Comparison of ENCODE assay signal across 15 mouse cellular contexts in genomic region chr9:87733732-87734131, GRCm38 (mm10). TPM values are rescaled to one million over a fixed set of nuclear protein-coding genes. Genes with fewer than 3 reads are reported as not detected.
DNase-seq lines count a peak whose midpoint lies in the region; ATAC-seq lines count a peak whose summit lies in the region.
"Had no signal": no experiment of that assay in that cellular context is flagged by ENCODE, and none has a peak within 500 bp of the region (broad histone marks: within the 10 kb centered on the region; RNA-seq: fewer than 3 reads in every experiment).

No protein-coding gene starts in this region.

- WGBS in heart, embryonic 11.5 days (ENCODE audit: insufficient replicate concordance): 4% methylated on average over 11 of the region's 11 CpGs
- under 1% methylated on average over 11 of the region's 11 CpGs for WGBS in intestine, embryonic 14.5 days
- 3% methylated on average over 11 of the region's 11 CpGs for WGBS in intestine, embryonic 15.5 days
- 3% methylated on average over 11 of the region's 11 CpGs for WGBS in embryonic facial prominence, embryonic 12.5 days
- WGBS in neural tube, embryonic 11.5 days: under 1% methylated on average over 11 of the region's 11 CpGs

- H3K9ac ChIP-seq in heart, embryonic 11.5 days (ENCODE audit: low read depth, low read length): no peak overlapping the region
- no peak overlapping the region for H3K9ac ChIP-seq in intestine, embryonic 14.5 days (ENCODE audit: low read length)
- no peak overlapping the region for H3K9ac ChIP-seq in intestine, embryonic 15.5 days
- no peak overlapping the region for H3K9ac ChIP-seq in embryonic facial prominence, embryonic 12.5 days
- H3K9ac ChIP-seq in neural tube, embryonic 11.5 days (ENCODE audit: low read length): no peak overlapping the region

- no peak for DNase-seq in heart, postnatal 14 days
- DNase-seq in intestine, embryonic 14.5 days (ENCODE audit: low spot score): peak; percentile 51
- peak; percentile 18 for DNase-seq in neural tube, embryonic 11.5 days (ENCODE audit: low spot score)
- DNase-seq in kidney, postnatal 25 days: no peak
- no peak for DNase-seq in spleen, postnatal 36 days (ENCODE audit: low spot score in 2 of 2)
- DNase-seq: cerebellum, postnatal 36 days; kidney, postnatal 14 days; left cerebral cortex, postnatal 4 days; lung, adult 18-20 months had no signal

- H3K4me2 ChIP-seq in heart, embryonic 11.5 days: peak overlapping the region; percentile 50
- no peak overlapping the region for H3K4me2 ChIP-seq in intestine, embryonic 14.5 days (ENCODE audit: low read length)
- no peak overlapping the region for H3K4me2 ChIP-seq in intestine, embryonic 15.5 days (replicated peaks)
- H3K4me2 ChIP-seq in embryonic facial prominence, embryonic 12.5 days (replicated peaks): 0 out of 2 replicates have a peak overlapping the region, but pooled peaks have one; percentile 4
- no peak overlapping the region for H3K4me2 ChIP-seq in neural tube, embryonic 11.5 days (ENCODE audit: low read depth)

- intact Hi-C loops in heart, postnatal 14 days (cut with DNase I): loop anchor here (10.0 kb wide), 2 partner anchors 241 to 309 kb away; no protein-coding TSS in a partner anchor

- 0 out of 2 replicates have a peak overlapping the region, but pooled peaks have one; percentile 4 for H3K4me3 ChIP-seq in heart, embryonic 11.5 days (ENCODE audit: low read depth, low read length)
- H3K4me3 ChIP-seq in intestine, embryonic 14.5 days (ENCODE audit: low read depth, low read length): no peak overlapping the region
- no peak overlapping the region for H3K4me3 ChIP-seq in intestine, embryonic 15.5 days (replicated peaks)
- no peak overlapping the region for H3K4me3 ChIP-seq in embryonic facial prominence, embryonic 12.5 days
- H3K4me3 ChIP-seq in neural tube, embryonic 11.5 days (ENCODE audit: low read depth, low read length): no peak overlapping the region

- H3K27me3 ChIP-seq in heart, embryonic 11.5 days (ENCODE audit: control insufficient read depth, insufficient read depth, low read length): peaks cover 60% of the 10 kb centered on the region
- H3K27me3 ChIP-seq in intestine, embryonic 14.5 days (replicated peaks; ENCODE audit: control insufficient read depth, insufficient read depth, low read length): peaks cover 98% of the 10 kb centered on the region
- H3K27me3 ChIP-seq in intestine, embryonic 15.5 days (replicated peaks): peaks cover 81% of the 10 kb centered on the region
- peaks cover 52% of the 10 kb centered on the region for H3K27me3 ChIP-seq in embryonic facial prominence, embryonic 12.5 days
- peaks cover 90% of the 10 kb centered on the region for H3K27me3 ChIP-seq in neural tube, embryonic 11.5 days (ENCODE audit: control insufficient read depth, insufficient read depth, low read length)

- H3K27ac ChIP-seq in heart, embryonic 11.5 days (ENCODE audit: low read depth, low read length): no peak overlapping the region
- no peak overlapping the region for H3K27ac ChIP-seq in intestine, embryonic 14.5 days (ENCODE audit: low read depth)
- H3K27ac ChIP-seq in intestine, embryonic 15.5 days: no peak overlapping the region
- no peak overlapping the region for H3K27ac ChIP-seq in embryonic facial prominence, embryonic 12.5 days
- H3K27ac ChIP-seq in neural tube, embryonic 11.5 days (ENCODE audit: low read depth, low read length): no peak overlapping the region
- H3K27ac ChIP-seq: macrophage had no signal

- H3K9me3 ChIP-seq in heart, embryonic 11.5 days (replicated peaks; ENCODE audit: control insufficient read depth, low read length): no peaks in the 10 kb centered on the region
- no peaks in the 10 kb centered on the region for H3K9me3 ChIP-seq in intestine, embryonic 14.5 days (ENCODE audit: control insufficient read depth, low read length)
- no peaks in the 10 kb centered on the region for H3K9me3 ChIP-seq in intestine, embryonic 15.5 days
- no peaks in the 10 kb centered on the region for H3K9me3 ChIP-seq in embryonic facial prominence, embryonic 12.5 days
- H3K9me3 ChIP-seq in neural tube, embryonic 11.5 days (ENCODE audit: control insufficient read depth, low read length): no peaks in the 10 kb centered on the region

- no peak for ATAC-seq in heart, embryonic 11.5 days (replicated peaks; ENCODE audit: insufficient number of reproducible peaks, low FRiP score, low TSS enrichment)
- no peak for ATAC-seq in intestine, embryonic 14.5 days (replicated peaks; ENCODE audit: low FRiP score, low TSS enrichment, low read depth)
- no peak for ATAC-seq in intestine, embryonic 15.5 days
- no peak for ATAC-seq in embryonic facial prominence, embryonic 12.5 days (ENCODE audit: insufficient number of reproducible peaks, insufficient read depth, low FRiP score, low TSS enrichment)
- ATAC-seq in neural tube, embryonic 11.5 days (ENCODE audit: insufficient read depth, low FRiP score, low TSS enrichment): no peak
- ATAC-seq: inflammation-experienced regulatory T-cells, adult 6 months had no signal

- H3K36me3 ChIP-seq in heart, embryonic 11.5 days (ENCODE audit: control insufficient read depth, insufficient read depth, low read length): no peaks in the 10 kb centered on the region
- no peaks in the 10 kb centered on the region for H3K36me3 ChIP-seq in intestine, embryonic 14.5 days (ENCODE audit: control insufficient read depth, insufficient read depth, low read length)
- no peaks in the 10 kb centered on the region for H3K36me3 ChIP-seq in intestine, embryonic 15.5 days
- no peaks in the 10 kb centered on the region for H3K36me3 ChIP-seq in embryonic facial prominence, embryonic 12.5 days
- H3K36me3 ChIP-seq in neural tube, embryonic 11.5 days (ENCODE audit: control insufficient read depth, insufficient read depth, low read length): no peaks in the 10 kb centered on the region

- H3K4me1 ChIP-seq in heart, embryonic 11.5 days (ENCODE audit: control insufficient read depth, insufficient read depth, low read length): peaks cover 2% of the 10 kb centered on the region; the same call in 1 of the 2 replicates
- H3K4me1 ChIP-seq in intestine, embryonic 14.5 days (replicated peaks; ENCODE audit: control insufficient read depth, insufficient read depth, low read length): peaks cover 16% of the 10 kb centered on the region
- peaks cover 17% of the 10 kb centered on the region for H3K4me1 ChIP-seq in intestine, embryonic 15.5 days (replicated peaks)
- peaks cover 11% of the 10 kb centered on the region for H3K4me1 ChIP-seq in embryonic facial prominence, embryonic 12.5 days
- H3K4me1 ChIP-seq in neural tube, embryonic 11.5 days (ENCODE audit: control insufficient read depth, insufficient read depth, low read length): peaks cover 9% of the 10 kb centered on the region

RNA-seq across cellular contexts. Expression of gene Tbx18, which starts 2.7 kb away (rescaled TPM):
- 15.9 and 16.7 TPM in 2 replicates for polyA plus RNA-seq in heart, embryonic 11.5 days (2014; fragmentation: Nextera tagmentation; extraction: Ambion mirVana)
- 1 to 10 TPM; 5.1 to 7.8 TPM for total RNA-seq in heart, postnatal 14 days (2021)
- 0.24 and 0.42 TPM in 2 replicates for polyA plus RNA-seq in intestine, embryonic 14.5 days (2014; fragmentation: Nextera tagmentation; extraction: Ambion mirVana)
- 0.36 and 0.38 TPM in 2 replicates for polyA plus RNA-seq in intestine, embryonic 15.5 days (2015; fragmentation: Nextera tagmentation; extraction: Ambion mirVana)
- polyA plus RNA-seq in embryonic facial prominence, embryonic 12.5 days (2016; fragmentation: Nextera tagmentation; extraction: Ambion mirVana): 8.8 and 10.0 TPM in 2 replicates
- polyA plus RNA-seq in neural tube, embryonic 11.5 days (2014; fragmentation: Nextera tagmentation; extraction: Ambion mirVana): 1.7 and 2.9 TPM in 2 replicates
- total RNA-seq: monocyte, adult 5-6 weeks had no signal
- polyA plus RNA-seq: inflammation-experienced regulatory T-cells, adult 6 months; macrophage had no signal

Comparison
In these comparisons a context has a peak if more than half of its experiments do, and no peak if none do; other contexts are left out.
1. H3K4me2 ChIP-seq: peak in heart, embryonic 11.5 days (single experiment) and embryonic facial prominence, embryonic 12.5 days (single experiment); none in intestine, embryonic 14.5 days (single experiment), intestine, embryonic 15.5 days (single experiment) and neural tube, embryonic 11.5 days (single experiment).
2. DNase-seq: peak in intestine, embryonic 14.5 days (single experiment) and neural tube, embryonic 11.5 days (single experiment); none in heart, postnatal 14 days (0 of 2), kidney, postnatal 25 days (0 of 2) and spleen, postnatal 36 days (0 of 2).